Mouse (Mus musculus) G1E (cell line): ENCODE data around the gene Gm45716.

Experiments used
- CTCF ChIP-seq: IDR thresholded peaks from 2 replicates; pipeline ENCODE4 v1.5.1; 2012; ENCODE audit warnings: low read depth, low read length, inconsistent platforms, mixed read lengths
- GATA1 ChIP-seq: IDR thresholded peaks from 2 replicates; pipeline ENCODE4 v1.6.1; 2012; ENCODE audit warnings: borderline replicate concordance, low read length, inconsistent platforms, mixed read lengths
- POLR2AphosphoS5 ChIP-seq: IDR thresholded peaks from 2 replicates; pipeline ENCODE4 v1.6.1; 2012; ENCODE audit warnings: low read depth, low read length, inconsistent platforms; ENCODE audit not compliant: insufficient replicate concordance
- TAL1 ChIP-seq: conservative IDR thresholded peaks from 2 replicates; pipeline ENCODE4 v1.6.1; 2012; ENCODE audit warnings: low read depth, low read length, inconsistent platforms, mixed read lengths

DNA sequence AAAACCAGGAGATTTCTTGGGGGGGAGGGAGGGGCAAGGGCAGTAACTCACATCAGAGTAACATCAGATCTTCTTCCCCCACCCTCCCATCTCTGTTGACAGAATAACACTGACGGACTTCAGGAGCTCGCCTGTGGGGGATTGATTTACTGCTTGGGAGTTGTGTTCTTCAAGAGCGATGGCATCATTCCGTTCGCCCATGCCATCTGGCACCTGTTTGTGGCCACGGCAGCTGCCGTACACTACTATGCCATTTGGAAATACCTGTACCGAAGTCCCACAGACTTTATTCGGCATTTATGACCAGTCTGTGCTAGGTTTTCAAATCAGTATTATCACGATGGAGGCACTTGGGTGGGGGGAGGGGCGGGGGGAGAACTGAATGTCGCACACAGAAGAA lies 89.1 kb downstream of the Gm45716 start:
- TF ChIP-seq CTCF, result no peak
- TF ChIP-seq POLR2AphosphoS5, result no peak
- TF ChIP-seq TAL1, result no peak
- TF ChIP-seq GATA1, result no peak
